Mouse (Mus musculus) CH12.LX (cell line): ENCODE data around the gene Plekhg3.

Source experiments
- CHD1 ChIP-seq: IDR thresholded peaks from 2 replicates; pipeline ENCODE4 v1.6.1; 2012; ENCODE audit warnings: low read depth, low read length, improper control_type of control experiment, inconsistent platforms
- CTCF ChIP-seq, 2 experiments: IDR thresholded peaks in 1 of 2; conservative IDR thresholded peaks in 1 of 2; 2 replicates each; pipeline ENCODE4 v1.5.1; 2011 to 2012; ENCODE audit warnings: low read depth in 2 of 2, low read length in 2 of 2, improper control_type of control experiment in 1 of 2, inconsistent platforms in 1 of 2, mild to moderate bottlenecking in 1 of 2, moderate library complexity in 1 of 2
- E2F4 ChIP-seq: IDR thresholded peaks from 2 replicates; pipeline ENCODE4 v1.6.1; 2011; ENCODE audit warnings: low read depth, low read length, improper control_type of control experiment; ENCODE audit not compliant: insufficient replicate concordance
- EP300 ChIP-seq: IDR thresholded peaks from 2 replicates; pipeline ENCODE4 v1.6.1; 2011; ENCODE audit warnings: low read length, improper control_type of control experiment
- MAX ChIP-seq: IDR thresholded peaks from 2 replicates; pipeline ENCODE4 v1.6.1; 2011; ENCODE audit warnings: low read length, improper control_type of control experiment
- NELFE ChIP-seq: IDR thresholded peaks from 2 replicates; pipeline ENCODE4 v1.6.1; 2011; ENCODE audit warnings: low read depth, low read length, improper control_type of control experiment
- NRF1 ChIP-seq: IDR thresholded peaks from 2 replicates; pipeline ENCODE4 v1.6.1; 2014; ENCODE audit warnings: low read depth, mild to moderate bottlenecking, inconsistent platforms, low read length, improper control_type of control experiment, moderate library complexity
- POLR2AphosphoS2 ChIP-seq: IDR thresholded peaks from 2 replicates; pipeline ENCODE4 v1.6.1; 2011; ENCODE audit warnings: low read depth, low read length, improper control_type of control experiment

- no peak for TF ChIP-seq EP300
- TF ChIP-seq CTCF (conservative IDR thresholded peaks at IDR 0.05 in 1 of 2, IDR thresholded peaks at IDR 0.05 in 1 of 2; ENCODE audit: low read depth in 2 of 2, low read length in 2 of 2) = no peak
- TF ChIP-seq MAX = no peak
- TF ChIP-seq NRF1 = no peak
- no peak for TF ChIP-seq NELFE
- no peak for TF ChIP-seq CHD1
- TF ChIP-seq POLR2AphosphoS2 = no peak
- TF ChIP-seq E2F4 = no peak
Measured at GRCm38 (mm10) chr12:76485381-76485780, 45.3 kb upstream of the Plekhg3 start.
